ENCODE assay signal across 8 mouse cellular contexts in genomic region chr17:31891858-31892257, GRCm38 (mm10). TPM values are rescaled to one million over a fixed set of nuclear protein-coding genes. Genes with fewer than 3 reads are reported as not detected.
A peak's percentile ranks its signal among the peaks of the same experiment; 100 is the strongest.
DNase-seq lines count a peak whose midpoint lies in the region; ATAC-seq and TF ChIP-seq lines count a peak whose summit lies in the region.

No protein-coding gene starts in this region.

- no peaks in the 10 kb centered on the region for H3K27me3 ChIP-seq in intestine, embryonic 14.5 days (replicated peaks; ENCODE audit: control insufficient read depth, insufficient read depth, low read length)
- H3K27me3 ChIP-seq in intestine, postnatal 0 days (replicated peaks; ENCODE audit: control insufficient read depth, insufficient read depth, low read length) = no peaks in the 10 kb centered on the region
- H3K27me3 ChIP-seq in intestine, embryonic 16.5 days (replicated peaks; ENCODE audit: control insufficient read depth, insufficient read depth, low read length) = no peaks in the 10 kb centered on the region
- no peaks in the 10 kb centered on the region for H3K27me3 ChIP-seq in stomach, embryonic 16.5 days (ENCODE audit: control insufficient read depth, insufficient read depth, low read length)
- no peaks in the 10 kb centered on the region for H3K27me3 ChIP-seq in hindbrain, embryonic 11.5 days (ENCODE audit: control insufficient read depth, insufficient read depth, low read length)

- no peak for TF ChIP-seq CTCF in intestine, postnatal 0 days (IDR thresholded peaks at IDR 0.05; ENCODE audit: low read depth)

- H3K4me3 ChIP-seq in intestine, embryonic 14.5 days (ENCODE audit: low read depth, low read length) = no peak overlapping the region
- no peak overlapping the region for H3K4me3 ChIP-seq in intestine, postnatal 0 days (ENCODE audit: low read depth, low read length)
- no peak overlapping the region for H3K4me3 ChIP-seq in intestine, embryonic 16.5 days (ENCODE audit: low read length)
- no peak overlapping the region for H3K4me3 ChIP-seq in stomach, embryonic 16.5 days (replicated peaks; ENCODE audit: low read length)
- no peak overlapping the region for H3K4me3 ChIP-seq in hindbrain, embryonic 11.5 days (ENCODE audit: low read depth, low read length)

- no peaks in the 10 kb centered on the region for H3K9me3 ChIP-seq in intestine, embryonic 14.5 days (ENCODE audit: control insufficient read depth, low read length)
- H3K9me3 ChIP-seq in intestine, postnatal 0 days (ENCODE audit: control insufficient read depth) = no peaks in the 10 kb centered on the region
- no peaks in the 10 kb centered on the region for H3K9me3 ChIP-seq in intestine, embryonic 16.5 days (ENCODE audit: control insufficient read depth, low read length)
- H3K9me3 ChIP-seq in stomach, embryonic 16.5 days (replicated peaks; ENCODE audit: control insufficient read depth, low read length) = no peaks in the 10 kb centered on the region
- H3K9me3 ChIP-seq in hindbrain, embryonic 11.5 days (ENCODE audit: control insufficient read depth, low read length) = no peaks in the 10 kb centered on the region

- H3K4me1 ChIP-seq in intestine, embryonic 14.5 days (replicated peaks; ENCODE audit: control insufficient read depth, insufficient read depth, low read length) = peaks cover 40% of the 10 kb centered on the region
- peaks cover 4% of the 10 kb centered on the region; the same call in 1 of the 2 replicates for H3K4me1 ChIP-seq in intestine, postnatal 0 days (replicated peaks; ENCODE audit: control insufficient read depth, insufficient read depth, low read length)
- peaks cover 37% of the 10 kb centered on the region for H3K4me1 ChIP-seq in intestine, embryonic 16.5 days (ENCODE audit: control insufficient read depth, insufficient read depth, low read length)
- H3K4me1 ChIP-seq in stomach, embryonic 16.5 days (ENCODE audit: control insufficient read depth, insufficient read depth, low read length) = peaks cover 47% of the 10 kb centered on the region
- H3K4me1 ChIP-seq in hindbrain, embryonic 11.5 days (replicated peaks; ENCODE audit: control insufficient read depth, insufficient read depth, low read length) = peaks cover 2% of the 10 kb centered on the region; the same call in 1 of the 2 replicates

- ATAC-seq in intestine, embryonic 14.5 days (replicated peaks; ENCODE audit: low FRiP score, low TSS enrichment, low read depth) = 0 out of 2 replicates have a peak, but pooled peaks have one; percentile 12
- ATAC-seq in intestine, postnatal 0 days = no peak
- peak; percentile 15; the same call in 1 of the 2 replicates for ATAC-seq in intestine, embryonic 16.5 days
- peak; percentile 15; the same call in 1 of the 2 replicates for ATAC-seq in stomach, embryonic 16.5 days (ENCODE audit: insufficient read depth, low FRiP score)
- no peak for ATAC-seq in hindbrain, embryonic 11.5 days (ENCODE audit: low FRiP score)

- H3K9ac ChIP-seq in intestine, embryonic 14.5 days (ENCODE audit: low read length) = no peak overlapping the region
- no peak overlapping the region for H3K9ac ChIP-seq in intestine, postnatal 0 days (ENCODE audit: low read depth, low read length)
- no peak overlapping the region for H3K9ac ChIP-seq in intestine, embryonic 16.5 days (ENCODE audit: low read depth, low read length)
- H3K9ac ChIP-seq in stomach, embryonic 16.5 days (ENCODE audit: low read length) = peak overlapping the region; percentile 51; the same call in 1 of the 2 replicates
- no peak overlapping the region for H3K9ac ChIP-seq in hindbrain, embryonic 11.5 days (ENCODE audit: low read depth, low read length)

- DNase-seq in intestine, embryonic 14.5 days (ENCODE audit: low spot score) = no peak
- peak; percentile 9 for DNase-seq in right cerebral cortex, postnatal 25 days
- DNase-seq in right cerebral cortex, postnatal 36 days (ENCODE audit: low spot score in 2 of 2) = no peak
- DNase-seq in hindbrain, embryonic 11.5 days (ENCODE audit: low spot score) = no peak
- no peak for DNase-seq in thymus, postnatal 25 days

- H3K4me2 ChIP-seq in intestine, embryonic 14.5 days (ENCODE audit: low read length) = no peak overlapping the region
- H3K4me2 ChIP-seq in intestine, postnatal 0 days (replicated peaks; ENCODE audit: low read depth) = no peak overlapping the region
- H3K4me2 ChIP-seq in intestine, embryonic 16.5 days (ENCODE audit: low read depth, low read length) = no peak overlapping the region
- H3K4me2 ChIP-seq in stomach, embryonic 16.5 days (ENCODE audit: low read depth, low read length) = no peak overlapping the region
- H3K4me2 ChIP-seq in hindbrain, embryonic 11.5 days (replicated peaks; ENCODE audit: low read depth, low read length) = no peak overlapping the region

- peak overlapping the region; percentile 89 for H3K27ac ChIP-seq in intestine, embryonic 14.5 days (ENCODE audit: low read depth)
- H3K27ac ChIP-seq in intestine, postnatal 0 days (ENCODE audit: low read depth, low read length) = no peak overlapping the region
- peak overlapping the region; percentile 85 for H3K27ac ChIP-seq in intestine, embryonic 16.5 days (ENCODE audit: low read length)
- peak overlapping the region; percentile 88 for H3K27ac ChIP-seq in stomach, embryonic 16.5 days (ENCODE audit: low read length)
- no peak overlapping the region for H3K27ac ChIP-seq in hindbrain, embryonic 11.5 days (ENCODE audit: low read depth, low read length)

- WGBS in intestine, embryonic 14.5 days = 25% methylated on average over 4 of the region's 4 CpGs
- 55% methylated on average over 4 of the region's 4 CpGs for WGBS in intestine, postnatal 0 days
- WGBS in intestine, embryonic 16.5 days = 37% methylated on average over 4 of the region's 4 CpGs
- 36% methylated on average over 4 of the region's 4 CpGs for WGBS in stomach, embryonic 16.5 days
- WGBS in hindbrain, embryonic 11.5 days = 78% methylated on average over 4 of the region's 4 CpGs

- H3K36me3 ChIP-seq in intestine, embryonic 14.5 days (ENCODE audit: control insufficient read depth, insufficient read depth, low read length) = no peaks in the 10 kb centered on the region
- H3K36me3 ChIP-seq in intestine, postnatal 0 days (ENCODE audit: control insufficient read depth, insufficient read depth) = no peaks in the 10 kb centered on the region
- H3K36me3 ChIP-seq in intestine, embryonic 16.5 days (ENCODE audit: control insufficient read depth, insufficient read depth, low read length) = no peaks in the 10 kb centered on the region
- H3K36me3 ChIP-seq in stomach, embryonic 16.5 days (ENCODE audit: control insufficient read depth, insufficient read depth, low read length) = no peaks in the 10 kb centered on the region
- no peaks in the 10 kb centered on the region for H3K36me3 ChIP-seq in hindbrain, embryonic 11.5 days (ENCODE audit: control insufficient read depth, insufficient read depth, low read length)

RNA-seq across cellular contexts. Expression of gene Sik1, which starts 36.3 kb away (rescaled TPM):
- polyA plus RNA-seq in intestine, embryonic 14.5 days (2014; fragmentation: Nextera tagmentation; extraction: Ambion mirVana) = 9.2 and 11.9 TPM in 2 replicates
- polyA plus RNA-seq in intestine, postnatal 0 days (2015; fragmentation: Nextera tagmentation; extraction: Ambion mirVana) = 2.9 and 3.8 TPM in 2 replicates
- polyA plus RNA-seq in intestine, embryonic 16.5 days (2015; fragmentation: Nextera tagmentation; extraction: Ambion mirVana) = 5.7 and 5.8 TPM in 2 replicates
- polyA plus RNA-seq in stomach, embryonic 16.5 days (2015; fragmentation: Nextera tagmentation; extraction: Ambion mirVana) = 18.4 and 20.2 TPM in 2 replicates
- polyA plus RNA-seq in hindbrain, embryonic 11.5 days (2014; fragmentation: Nextera tagmentation; extraction: Ambion mirVana) = 12.9 and 17.9 TPM in 2 replicates

Comparison
In these comparisons a context has a peak if more than half of its experiments do, and no peak if none do; other contexts are left out.
1. ATAC-seq: peak in intestine, embryonic 14.5 days (single experiment), intestine, embryonic 16.5 days (single experiment) and stomach, embryonic 16.5 days (single experiment); none in intestine, postnatal 0 days (single experiment) and hindbrain, embryonic 11.5 days (single experiment).
2. H3K27ac ChIP-seq: peak in intestine, embryonic 14.5 days (single experiment), intestine, embryonic 16.5 days (single experiment) and stomach, embryonic 16.5 days (single experiment); none in intestine, postnatal 0 days (single experiment) and hindbrain, embryonic 11.5 days (single experiment).